Mouse (Mus musculus): ENCODE results near the gene Katnbl1.
"Not testable (repeated sequence)": the region's sequence is repeated elsewhere in the genome, so short reads cannot be mapped to it uniquely, and the experiment has no call there.

Katnbl1 gene

GRCm38 (mm10) chr2:112393958-112394357 is 14.9 kb downstream of the Katnbl1 start:
- no peak for DNase-seq (ENCODE audit: low spot score)

GRCm38 (mm10) chr2:112396649-112397048 is 17.6 kb downstream of the Katnbl1 start:
- DNase-seq (ENCODE audit: low spot score): no peak

GRCm38 (mm10) chr2:112407030-112407429 is 28.0 kb downstream of the Katnbl1 start:
- no peak for DNase-seq (ENCODE audit: low spot score)

GRCm38 (mm10) chr2:112425308-112425707 is 46.3 kb downstream of the Katnbl1 start:
- DNase-seq (ENCODE audit: low spot score): no peak

GRCm38 (mm10) chr2:112428534-112428933 is 49.5 kb downstream of the Katnbl1 start:
- not testable (repeated sequence) for DNase-seq (ENCODE audit: low spot score)

- DNase-seq (ENCODE audit: low spot score): no peak
Measured at GRCm38 (mm10) chr2:112429665-112430064, 50.7 kb downstream of the Katnbl1 start.

- no peak for DNase-seq (ENCODE audit: low spot score)
Measured at GRCm38 (mm10) chr2:112430403-112430802, 51.4 kb downstream of the Katnbl1 start.

- no peak for DNase-seq (ENCODE audit: low spot score)
Measured at GRCm38 (mm10) chr2:112432523-112432922, 53.5 kb downstream of the Katnbl1 start.

- no peak for DNase-seq (ENCODE audit: low spot score)
Measured at GRCm38 (mm10) chr2:112433359-112433758, 54.3 kb downstream of the Katnbl1 start.

GRCm38 (mm10) chr2:112436292-112436691 is 57.3 kb downstream of the Katnbl1 start:
- no peak for DNase-seq (ENCODE audit: low spot score)

GRCm38 (mm10) chr2:112437589-112437988 is 58.6 kb downstream of the Katnbl1 start:
- no peak for DNase-seq (ENCODE audit: low spot score)

- DNase-seq (ENCODE audit: low spot score): no peak
Measured at GRCm38 (mm10) chr2:112443491-112443890, 64.5 kb downstream of the Katnbl1 start.

- no peak for DNase-seq (ENCODE audit: low spot score)
Measured at GRCm38 (mm10) chr2:112445511-112445910, 66.5 kb downstream of the Katnbl1 start.

- not testable (repeated sequence) for DNase-seq (ENCODE audit: low spot score)
Measured at GRCm38 (mm10) chr2:112448046-112448445, 69.0 kb downstream of the Katnbl1 start.

- DNase-seq (ENCODE audit: low spot score): no peak
Measured at GRCm38 (mm10) chr2:112448510-112449059, 69.6 kb downstream of the Katnbl1 start.

GRCm38 (mm10) chr2:112449597-112450296 is 70.7 kb downstream of the Katnbl1 start:
- DNase-seq (ENCODE audit: low spot score): peak; percentile 21

- DNase-seq (ENCODE audit: low spot score): not testable (repeated sequence)
Measured at GRCm38 (mm10) chr2:112452513-112452912, 73.5 kb downstream of the Katnbl1 start.

GRCm38 (mm10) chr2:112454125-112454861 is 75.3 kb downstream of the Katnbl1 start:
- DNase-seq (ENCODE audit: low spot score): no peak

GRCm38 (mm10) chr2:112454862-112455564 is 76.0 kb downstream of the Katnbl1 start, which contains the start of gene Emc7:
Emc7 (plus strand) TSS chr2:112454997.
- DNase-seq (ENCODE audit: low spot score): peak; percentile 99

GRCm38 (mm10) chr2:112460557-112460956 is 81.5 kb downstream of the Katnbl1 start:
- no peak for DNase-seq (ENCODE audit: low spot score)

Measured in ovary, postnatal 14 days (tissue).